Mouse (Mus musculus) liver, embryonic 14 days (tissue): ENCODE measurements around the gene Cxcl15. TPM values are rescaled to one million over a fixed set of nuclear protein-coding genes. Genes with fewer than 3 reads are reported as not detected.

Experiments used
- polyA plus RNA-seq: library from polyadenylated mRNA; depleted of rRNA; stranded (reverse); fragments of >200 nt; gene quantifications from 2 replicates; pipeline ENCODE4 v1.2.3, GENCODE M21; 2012; rRNA removed

The Cxcl15 gene
- 0.01 TPM in 1 of 2 replicates, not detected in the other for polyA plus RNA-seq

DNA sequence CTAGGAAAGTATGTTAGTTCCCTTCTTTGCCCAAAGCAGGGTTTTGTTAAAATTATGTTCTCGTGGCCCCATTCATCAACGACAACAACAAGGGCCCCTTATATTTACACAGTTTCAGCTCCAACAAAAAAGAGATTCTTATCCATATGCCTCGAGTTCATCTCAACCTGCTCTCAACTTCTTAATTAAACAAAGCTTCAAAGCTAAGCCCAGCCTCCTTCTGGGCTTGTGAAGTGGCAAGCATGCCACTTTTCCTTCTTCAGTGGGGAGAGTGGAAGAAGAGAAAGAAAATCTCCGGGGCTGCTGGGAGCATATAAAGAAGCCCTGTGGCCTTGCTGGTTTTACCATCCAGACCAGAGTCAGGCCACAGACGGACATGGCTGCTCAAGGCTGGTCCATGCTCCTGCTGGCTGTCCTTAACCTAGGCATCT, at the start of gene Cxcl15:
Cxcl15 (plus strand) TSS at position 340 of the 431 bp plus-strand sequence.

DNA sequence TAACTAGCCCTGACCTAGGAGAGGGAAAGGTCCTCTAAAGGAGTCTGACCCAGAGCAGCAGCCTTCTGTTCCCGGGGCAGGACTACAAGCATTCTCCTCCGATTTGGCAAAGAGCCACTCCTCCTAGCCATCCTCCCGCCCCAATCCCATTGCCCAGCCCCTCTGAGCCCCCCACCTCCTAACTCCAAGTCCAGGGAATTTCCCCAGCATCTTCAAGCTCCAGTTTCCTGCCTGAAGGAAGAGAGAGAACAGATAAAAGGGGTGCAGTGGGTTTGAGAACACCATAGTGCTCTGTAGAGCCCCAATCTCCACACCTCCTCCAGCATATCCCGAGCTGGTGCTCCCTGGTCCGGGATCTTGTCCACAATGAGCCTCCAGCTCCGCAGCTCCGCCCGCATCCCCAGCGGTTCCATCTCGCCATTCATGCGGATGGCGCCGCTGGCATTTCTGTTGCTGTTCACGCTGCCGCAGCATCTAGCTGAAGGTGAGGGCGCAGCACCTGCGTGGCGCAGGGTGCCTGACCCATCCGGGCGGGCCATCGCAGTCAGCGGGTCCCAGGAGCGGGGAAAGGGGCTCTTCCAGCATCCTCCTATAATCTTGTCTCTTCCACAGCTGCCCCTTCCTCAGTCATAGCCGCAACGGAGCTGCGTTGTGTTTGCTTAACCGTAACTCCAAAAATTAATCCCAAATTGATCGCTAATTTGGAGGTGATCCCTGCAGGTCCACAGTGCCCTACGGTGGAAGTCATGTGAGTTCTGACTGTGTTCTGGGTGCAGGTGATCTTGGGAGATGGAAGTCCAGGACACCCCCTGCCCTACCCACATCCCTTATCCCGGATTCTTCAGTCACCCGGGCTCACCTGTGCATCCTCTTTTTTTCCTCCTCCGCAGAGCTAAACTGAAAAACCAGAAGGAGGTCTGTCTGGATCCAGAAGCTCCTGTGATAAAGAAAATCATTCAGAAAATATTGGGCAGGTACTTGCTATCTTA, 35.0 kb upstream of the Cxcl15 start, which contains the start of gene Cxcl5:
Cxcl5 (plus strand) TSS at position 284 of the 989 bp plus-strand sequence.

DNA sequence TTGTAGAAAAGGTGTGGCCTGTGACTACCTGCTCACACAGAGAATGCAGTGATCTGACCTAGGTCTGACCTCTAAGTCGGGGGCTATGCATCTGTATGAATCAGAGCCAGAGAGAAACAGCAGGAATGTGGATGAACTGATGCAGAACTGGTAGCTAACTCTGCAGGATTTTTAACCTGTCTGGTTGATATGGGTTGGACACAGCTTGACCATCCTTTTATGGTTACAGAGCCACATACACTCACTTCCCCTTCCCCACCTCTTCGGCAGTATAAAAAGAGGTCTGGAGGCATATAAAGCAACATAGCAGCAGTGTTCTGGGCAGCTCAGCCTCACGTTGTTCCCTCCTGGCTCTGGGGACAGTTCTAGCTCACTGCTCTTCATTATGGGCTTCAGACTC, 26.1 kb upstream of the Cxcl15 start, which contains the start of gene Ppbp:
Ppbp (plus strand) TSS at position 301 of the 400 bp plus-strand sequence.

DNA sequence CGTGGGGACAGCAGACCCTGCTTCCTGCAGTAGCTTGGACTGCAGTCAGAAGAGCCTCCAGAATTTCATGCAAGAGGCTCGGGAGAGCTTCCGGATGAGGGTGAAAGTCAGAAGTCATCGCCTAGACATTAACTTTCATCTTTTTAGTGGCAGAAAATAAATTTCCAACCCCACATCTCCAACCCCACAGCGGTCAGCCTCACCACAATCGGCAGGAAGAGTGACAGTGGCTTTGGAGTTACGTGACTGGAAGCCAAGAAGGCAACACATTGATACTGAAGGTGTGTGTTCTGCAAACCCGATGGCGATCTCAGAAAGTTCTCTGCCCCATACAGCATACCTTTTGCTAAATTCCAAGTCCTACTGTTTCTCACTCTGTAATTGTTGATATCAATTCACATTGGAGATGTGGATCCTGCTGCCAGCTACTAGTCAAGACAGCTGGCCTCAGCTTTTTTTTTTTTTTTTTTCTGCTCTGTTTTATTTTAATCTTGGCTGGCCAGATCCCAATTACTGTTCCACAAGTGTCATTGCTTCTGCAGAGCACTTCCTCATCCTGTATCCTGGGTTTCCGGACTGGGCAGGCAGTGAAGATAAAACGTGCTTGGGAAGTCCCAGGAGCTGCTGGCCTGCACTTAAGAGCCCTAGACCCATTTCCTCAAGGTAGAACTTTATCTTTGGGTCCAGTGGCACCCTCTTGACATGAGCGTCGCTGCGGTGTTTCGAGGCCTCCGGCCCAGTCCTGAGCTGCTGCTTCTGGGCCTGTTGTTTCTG, 22.3 kb upstream of the Cxcl15 start, which contains the start of gene Pf4:
Pf4 (plus strand) TSS at position 556 of the 774 bp plus-strand sequence.

DNA sequence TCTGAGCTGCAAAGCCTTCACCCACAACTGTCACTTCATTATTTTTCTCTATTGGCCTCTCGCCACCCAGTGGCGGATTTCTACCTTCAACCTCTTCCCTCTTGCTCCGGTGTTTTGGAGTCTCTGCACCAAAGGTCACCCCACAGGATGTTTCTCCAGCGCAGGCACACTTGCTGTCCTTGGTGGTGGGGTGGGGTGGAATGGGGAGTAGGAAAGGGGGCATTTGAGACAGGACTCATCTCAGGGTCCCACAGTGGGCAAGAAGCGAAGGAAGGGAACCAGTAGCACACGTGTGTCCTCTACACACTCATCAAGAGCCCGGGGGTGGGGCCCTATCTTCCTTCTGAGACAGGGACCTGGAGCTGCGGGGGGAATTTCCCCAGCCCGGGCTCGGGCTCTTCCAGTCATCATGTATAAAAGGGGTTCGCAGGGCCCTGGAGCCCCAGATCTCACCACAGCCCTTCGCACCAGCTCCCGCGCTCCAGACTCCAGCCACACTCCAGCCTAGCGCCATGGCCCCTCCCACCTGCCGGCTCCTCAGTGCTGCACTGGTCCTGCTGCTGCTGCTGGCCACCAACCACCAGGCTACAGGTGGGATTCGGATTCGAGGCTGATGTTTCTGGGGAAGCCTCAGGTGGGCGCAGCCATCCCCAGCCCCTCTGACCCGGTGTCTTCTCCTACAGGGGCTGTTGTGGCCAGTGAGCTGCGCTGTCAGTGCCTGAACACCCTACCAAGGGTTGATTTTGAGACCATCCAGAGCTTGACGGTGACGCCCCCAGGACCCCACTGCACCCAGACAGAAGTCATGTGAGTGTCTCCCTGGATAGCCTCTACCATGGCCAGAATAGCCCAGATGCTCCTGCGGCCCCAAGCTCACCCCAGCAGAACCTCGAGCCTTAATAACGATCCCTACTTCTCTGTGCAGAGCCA, 8.4 kb upstream of the Cxcl15 start, which contains the start of gene Cxcl3:
Cxcl3 (plus strand) TSS at position 445 of the 930 bp plus-strand sequence.

Other genes with a start within 250 kb of the Cxcl15 start
- 0.59 and 0.81 TPM in 2 replicates for gene 5830473C10Rik, start 233.4 kb upstream of the Cxcl15 start, polyA plus RNA-seq
- 2.4 and 3.2 TPM in 2 replicates for gene Rassf6, start 153.9 kb upstream of the Cxcl15 start, polyA plus RNA-seq
- 0.31 and 0.52 TPM in 2 replicates for gene Cxcl5, start 35.2 kb upstream of the Cxcl15 start, polyA plus RNA-seq
- 115 and 139 TPM in 2 replicates for gene Ppbp, start 26.0 kb upstream of the Cxcl15 start, polyA plus RNA-seq
- 258 and 293 TPM in 2 replicates for gene Pf4, start 22.1 kb upstream of the Cxcl15 start, polyA plus RNA-seq
- 0.05 TPM in 1 of 2 replicates, not detected in the other for gene Cxcl3, start 8.4 kb upstream of the Cxcl15 start, polyA plus RNA-seq
- gene Cxcl1, start 96.7 kb downstream of the Cxcl15 start, polyA plus RNA-seq = 2.8 and 5.6 TPM in 2 replicates
- gene Cxcl2, start 109.3 kb downstream of the Cxcl15 start, polyA plus RNA-seq = 0.08 and 0.15 TPM in 2 replicates
- 5.2 and 5.3 TPM in 2 replicates for gene Mthfd2l, start 136.6 kb downstream of the Cxcl15 start, polyA plus RNA-seq
- gene Epgn, start 232.9 kb downstream of the Cxcl15 start, polyA plus RNA-seq = 0.01 and 0.02 TPM in 2 replicates